Mouse (Mus musculus) layer of hippocampus, adult 9-10 months (tissue): ENCODE measurements at regions not wholly inside any gene's neighbourhood (a gene's known extent, or its start where the extent isn't known, plus 50 kb on each side); places are given as distances from the start of the nearest gene placed in this dataset.

Experiments used
- DNase-seq: peaks from one replicate; pipeline ENCODE4 v3.0.0; 2022; ENCODE audit warnings: low spot score

DNA sequence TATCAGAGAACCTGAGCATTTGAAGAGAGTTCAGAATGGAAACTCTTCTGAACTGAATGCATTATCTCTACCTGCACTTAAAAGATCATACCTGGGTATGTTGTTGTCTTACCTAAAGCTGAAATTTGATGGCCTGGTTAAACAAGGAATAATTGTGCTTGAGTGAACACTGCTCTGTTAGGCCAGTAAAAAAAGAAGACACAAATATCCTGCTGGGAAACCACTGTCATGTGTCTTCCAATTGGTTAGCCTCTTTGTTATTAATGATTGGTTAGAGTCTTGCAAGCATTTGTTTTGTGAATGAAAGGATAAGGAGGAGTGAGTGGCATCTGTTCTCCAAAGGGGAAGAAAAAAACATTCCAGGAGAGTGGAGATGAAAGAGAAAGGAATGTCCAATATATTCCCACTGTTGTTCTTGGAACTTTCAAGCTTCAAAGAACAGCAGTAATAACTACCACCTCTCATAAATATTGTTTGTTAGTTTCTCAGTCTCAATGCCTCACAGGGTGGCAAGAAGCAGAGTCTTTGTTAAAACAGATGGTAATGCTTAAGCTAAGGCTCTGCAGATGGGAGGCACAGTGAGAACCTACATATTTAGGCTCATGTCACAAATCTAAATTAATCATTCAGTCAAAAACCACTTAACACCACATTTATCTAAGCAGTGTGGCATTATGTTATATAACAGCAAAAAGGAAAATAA lies 165.5 kb downstream of the Dsel start:
- no peak for DNase-seq

DNA sequence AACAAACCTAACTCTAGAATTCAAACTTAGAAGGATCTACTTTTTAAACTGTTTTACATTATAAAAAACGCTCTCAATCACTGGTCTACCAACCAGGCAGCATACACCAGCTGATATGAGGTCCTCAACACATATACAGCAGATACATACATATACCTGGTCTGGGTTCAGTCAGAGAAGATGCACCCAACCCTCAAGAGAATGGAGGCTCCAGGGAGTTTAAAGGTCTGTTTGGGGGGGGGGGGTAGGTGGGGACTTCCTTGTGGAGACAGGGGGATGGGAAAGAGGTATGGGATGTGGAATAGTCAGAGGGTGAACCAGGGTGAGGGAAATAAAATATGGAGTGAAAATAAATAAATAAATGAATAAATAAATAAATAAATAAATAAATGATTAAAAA lies 203.8 kb downstream of the Dsel start:
- no peak for DNase-seq

DNA sequence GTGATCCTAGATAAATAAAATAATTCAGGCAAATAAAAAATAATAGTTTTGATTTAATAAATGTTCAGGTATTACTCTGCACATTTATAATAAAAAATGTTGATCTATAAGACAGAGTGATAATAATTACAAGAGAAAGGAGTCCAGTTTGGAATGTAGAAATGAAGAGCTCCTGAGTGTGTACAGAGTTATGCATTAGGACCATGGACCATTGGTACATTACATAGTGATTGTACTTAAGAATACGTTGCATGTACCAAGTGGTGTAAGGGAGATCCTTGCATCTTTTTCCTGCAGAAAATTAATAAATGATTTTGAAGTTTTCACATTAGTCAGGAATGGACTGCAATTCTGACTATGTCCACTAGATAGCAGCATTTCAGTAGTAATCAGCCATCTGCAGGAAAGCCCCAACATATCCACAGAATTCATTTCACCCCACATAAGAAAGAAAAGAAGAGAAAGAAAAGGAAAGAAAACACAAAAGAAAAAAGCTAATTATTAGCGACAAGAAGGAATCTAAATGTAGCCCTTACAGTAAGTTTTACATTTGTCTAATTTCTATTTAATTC lies 204.5 kb downstream of the Dsel start:
- DNase-seq: peak; percentile 50

DNA sequence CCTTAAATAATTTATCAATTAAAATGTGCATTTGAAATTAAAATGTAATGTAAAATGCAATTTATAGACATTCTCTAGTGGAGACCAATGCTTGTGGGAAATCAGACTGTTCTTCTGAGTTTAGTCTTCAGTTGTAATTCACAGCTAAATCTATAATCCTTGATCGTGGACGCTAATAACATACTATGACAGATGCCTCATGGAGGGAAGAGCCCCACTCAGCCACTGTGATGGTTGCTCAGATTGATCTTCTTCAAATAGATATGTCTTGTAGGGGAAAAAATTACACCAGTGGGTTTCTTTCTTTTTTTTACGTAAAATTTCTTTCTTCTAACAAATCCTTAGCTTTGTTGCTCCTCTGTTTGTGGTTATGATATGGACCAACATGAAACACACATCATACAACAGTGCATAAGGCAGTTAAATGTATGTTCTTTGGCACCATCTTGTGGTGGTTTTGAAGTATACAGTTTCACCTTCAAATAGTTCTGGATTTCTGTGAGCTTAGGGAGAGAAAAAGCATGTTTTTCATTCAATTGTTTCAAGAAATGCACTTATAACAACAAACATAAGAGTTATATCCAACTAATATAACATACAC lies 230.8 kb downstream of the Dsel start:
- peak; percentile 29 for DNase-seq
